Mouse (Mus musculus) cortical plate, adult 2 months (tissue): ENCODE data around the gene Slc16a9. TPM values are rescaled to one million over a fixed set of nuclear protein-coding genes. Genes with fewer than 3 reads are reported as not detected.

Source experiments
- H3K27ac ChIP-seq: fragments of 200-500 bp; 2 replicates; pipeline ENCODE4 v1.5.1; 2012; ENCODE audit warnings: low read length, control low read depth, inconsistent platforms; ENCODE audit not compliant: insufficient read depth
- H3K4me1 ChIP-seq: fragments of 200-500 bp; 2 replicates; pipeline ENCODE4 v1.6.1; 2011; ENCODE audit warnings: low read length; ENCODE audit not compliant: control insufficient read depth, insufficient read depth
- H3K4me3 ChIP-seq: fragments of 200-500 bp; 2 replicates; pipeline ENCODE4 v1.5.1; 2011; ENCODE audit warnings: mild to moderate bottlenecking, low read length, control low read depth; ENCODE audit not compliant: insufficient read depth
- CTCF ChIP-seq: fragments of 200-500 bp; IDR thresholded peaks from 2 replicates; pipeline ENCODE4 v1.5.1; 2011; ENCODE audit warnings: mild to moderate bottlenecking, control low read depth, low read length; ENCODE audit not compliant: insufficient read depth; ENCODE audit errors: extremely low read depth
- POLR2A ChIP-seq: fragments of 200-500 bp; IDR thresholded peaks from 2 replicates; pipeline ENCODE4 v1.6.1; 2011; ENCODE audit warnings: mild to moderate bottlenecking, low read length, control low read depth; ENCODE audit not compliant: insufficient read depth; ENCODE audit errors: extremely low read depth
- polyA plus RNA-seq: library from polyadenylated mRNA; depleted of rRNA; stranded (reverse); fragments of >200 nt; gene quantifications from 2 replicates; pipeline ENCODE4 v1.2.3, GENCODE M21; 2012

The Slc16a9 gene
- polyA plus RNA-seq, 1 experiment, result 2.9 TPM

- no peak overlapping the region for H3K27ac ChIP-seq
- H3K4me3 ChIP-seq, result no peak overlapping the region
- TF ChIP-seq CTCF, result no peak
- TF ChIP-seq POLR2A, result no peak
- H3K4me1 ChIP-seq, result peaks cover 1% of the 10 kb centered on the region; the same call in 1 of the 2 replicates
Measured at GRCm38 (mm10) chr10:70264337-70265036, 19.6 kb downstream of the Slc16a9 start.

GRCm38 (mm10) chr10:70266501-70266900, 21.6 kb downstream of the Slc16a9 start:
- no peak overlapping the region for H3K4me3 ChIP-seq
- no peak for TF ChIP-seq POLR2A
- no peak for TF ChIP-seq CTCF
- no peak overlapping the region for H3K27ac ChIP-seq

GRCm38 (mm10) chr10:70268581-70269446, 23.9 kb downstream of the Slc16a9 start:
- Histone ChIP-seq H3K4me1 (peaks cover 1% of the 10 kb centered on the region; the same call in 1 of the 2 replicates), H3K4me3 (no peak overlapping the region), H3K27ac (no peak overlapping the region)
- TF ChIP-seq POLR2A (no peak), CTCF (no peak)

More at GRCm38 (mm10) chr10:70266501-70266900, 21.6 kb downstream of the Slc16a9 start:
- peaks cover 1% of the 10 kb centered on the region; the same call in 1 of the 2 replicates for H3K4me1 ChIP-seq

- H3K4me3 ChIP-seq, result no peak overlapping the region
- no peak overlapping the region for H3K27ac ChIP-seq
- H3K4me1 ChIP-seq, result peaks cover 1% of the 10 kb centered on the region; the same call in 1 of the 2 replicates
- TF ChIP-seq POLR2A (no peak), CTCF (no peak)
Measured at GRCm38 (mm10) chr10:70269447-70269787, 24.5 kb downstream of the Slc16a9 start.

- Histone ChIP-seq H3K27ac (no peak overlapping the region), H3K4me3 (no peak overlapping the region), H3K4me1 (peaks cover 1% of the 10 kb centered on the region; the same call in 1 of the 2 replicates)
- TF ChIP-seq CTCF (no peak), POLR2A (no peak)
Measured at GRCm38 (mm10) chr10:70276678-70277077, 31.8 kb downstream of the Slc16a9 start.

GRCm38 (mm10) chr10:70279349-70279748, 34.4 kb downstream of the Slc16a9 start:
- Histone ChIP-seq H3K27ac (no peak overlapping the region), H3K4me1 (peaks cover 1% of the 10 kb centered on the region; the same call in 1 of the 2 replicates), H3K4me3 (no peak overlapping the region)
- TF ChIP-seq POLR2A (no peak), CTCF (no peak; the same call in 1 of the 2 replicates)

- TF ChIP-seq CTCF, result no peak
- no peak for TF ChIP-seq POLR2A
- Histone ChIP-seq H3K4me3 (no peak overlapping the region), H3K4me1 (no peaks in the 10 kb centered on the region; the same call in 1 of the 2 replicates), H3K27ac (no peak overlapping the region)
Measured at GRCm38 (mm10) chr10:70287825-70288235, 42.9 kb downstream of the Slc16a9 start.

GRCm38 (mm10) chr10:70288406-70289327, 43.8 kb downstream of the Slc16a9 start:
- H3K4me1 ChIP-seq, result no peaks in the 10 kb centered on the region; the same call in 1 of the 2 replicates
- TF ChIP-seq POLR2A, result no peak
- no peak for TF ChIP-seq CTCF
- H3K27ac ChIP-seq, result no peak overlapping the region
- H3K4me3 ChIP-seq, result no peak overlapping the region

GRCm38 (mm10) chr10:70292014-70292413, 47.1 kb downstream of the Slc16a9 start:
- Histone ChIP-seq H3K27ac (no peak overlapping the region), H3K4me3 (no peak overlapping the region), H3K4me1 (no peaks in the 10 kb centered on the region; the same call in 1 of the 2 replicates)
- TF ChIP-seq POLR2A (no peak), CTCF (no peak)
